8 mouse cellular contexts compared by ENCODE assay signal in genomic region chr2:105428029-105428428, GRCm38 (mm10). TPM values are rescaled to one million over a fixed set of nuclear protein-coding genes. Genes with fewer than 3 reads are reported as not detected.
A peak's percentile ranks its signal among the peaks of the same experiment; 100 is the strongest.
DNase-seq lines count a peak whose midpoint lies in the region; ATAC-seq and TF ChIP-seq lines count a peak whose summit lies in the region.

No protein-coding gene starts in this region.

- no peak overlapping the region for H3K4me2 ChIP-seq in forebrain, embryonic 12.5 days
- H3K4me2 ChIP-seq in liver, embryonic 14.5 days (ENCODE audit: low read depth), result peak overlapping the region; percentile 56
- H3K4me2 ChIP-seq in neural tube, embryonic 14.5 days (ENCODE audit: low read depth, low read length), result no peak overlapping the region

- H3K9me3 ChIP-seq in ES-Bruce4 (replicated peaks; ENCODE audit: control insufficient read depth, insufficient read depth, low read length, poor library complexity, severe bottlenecking), result no peaks in the 10 kb centered on the region
- no peaks in the 10 kb centered on the region for H3K9me3 ChIP-seq in forebrain, embryonic 12.5 days
- no peaks in the 10 kb centered on the region for H3K9me3 ChIP-seq in liver, embryonic 14.5 days (ENCODE audit: control insufficient read depth, low read length)
- no peaks in the 10 kb centered on the region for H3K9me3 ChIP-seq in neural tube, embryonic 14.5 days (ENCODE audit: control insufficient read depth, low read length)

- H3K4me3 ChIP-seq in ES-Bruce4 (ENCODE audit: low read depth, low read length), result no peak overlapping the region
- no peak overlapping the region for H3K4me3 ChIP-seq in forebrain, embryonic 12.5 days (replicated peaks)
- peak overlapping the region in 1 of 2 experiments; percentile 15; a peak in 2 of 4 replicates for H3K4me3 ChIP-seq in liver, embryonic 14.5 days (ENCODE audit: insufficient read depth in 1 of 2, low read depth in 2 of 2, low read length in 2 of 2)
- H3K4me3 ChIP-seq in neural tube, embryonic 14.5 days (ENCODE audit: low read depth, low read length), result no peak overlapping the region

- intact Hi-C loops in heart, postnatal 10 days (cut with DNase I), result loop anchor here (1.0 to 2.0 kb wide), 3 partner anchors 61 to 171 kb away; no protein-coding TSS in a partner anchor

- H3K27ac ChIP-seq in ES-Bruce4 (ENCODE audit: insufficient read depth, low read length), result no peak overlapping the region
- no peak overlapping the region for H3K27ac ChIP-seq in forebrain, embryonic 12.5 days
- no peak overlapping the region for H3K27ac ChIP-seq in liver, embryonic 14.5 days
- H3K27ac ChIP-seq in neural tube, embryonic 14.5 days (ENCODE audit: low read depth, low read length), result no peak overlapping the region

- peak; percentile 61; the same call in 1 of the 2 replicates for ATAC-seq in forebrain, embryonic 12.5 days (ENCODE audit: low FRiP score)
- peak; percentile 66; the same call in 1 of the 2 replicates for ATAC-seq in liver, embryonic 14.5 days (ENCODE audit: insufficient read depth)
- ATAC-seq in neural tube, embryonic 14.5 days (ENCODE audit: low read depth), result peak; percentile 67; the same call in 1 of the 2 replicates

- H3K4me1 ChIP-seq in ES-Bruce4 (ENCODE audit: control insufficient read depth, insufficient read depth, low read length), result no peaks in the 10 kb centered on the region
- peaks cover 7% of the 10 kb centered on the region for H3K4me1 ChIP-seq in forebrain, embryonic 12.5 days
- peaks cover 4 to 14% of the 10 kb centered on the region in 2 experiments; a peak in 3 of 4 replicates for H3K4me1 ChIP-seq in liver, embryonic 14.5 days (replicated peaks; ENCODE audit: control insufficient read depth in 2 of 2, insufficient read depth in 2 of 2, low read length in 1 of 2)
- H3K4me1 ChIP-seq in neural tube, embryonic 14.5 days (ENCODE audit: control insufficient read depth, insufficient read depth, low read length), result no peaks in the 10 kb centered on the region

- H3K27me3 ChIP-seq in ES-Bruce4 (ENCODE audit: control insufficient read depth, insufficient read depth, low read length, poor library complexity, severe bottlenecking), result no peaks in the 10 kb centered on the region
- H3K27me3 ChIP-seq in forebrain, embryonic 12.5 days, result peaks cover 13% of the 10 kb centered on the region
- H3K27me3 ChIP-seq in liver, embryonic 14.5 days (ENCODE audit: control insufficient read depth, insufficient read depth, low read length), result no peaks in the 10 kb centered on the region; the same call in none of the 2 replicates
- no peaks in the 10 kb centered on the region for H3K27me3 ChIP-seq in neural tube, embryonic 14.5 days (ENCODE audit: control insufficient read depth, insufficient read depth, low read length)

- peak; percentile 58 for DNase-seq in c-Kit-positive CD71-negative TER-119-negative erythroid progenitor cells, embryonic 14.5 days (ENCODE audit: low read depth)
- DNase-seq in heart, postnatal 10 days, result peak; percentile 71 to 85
- DNase-seq in kidney, postnatal 14 days, result peak; percentile 75
- peak; percentile 28 to 54 (median 47) for DNase-seq in liver, embryonic 14.5 days (ENCODE audit: low read depth in 3 of 3, low spot score in 3 of 3)
- peak; percentile 5 to 58 for DNase-seq in thymus, postnatal 10 days (ENCODE audit: low spot score in 2 of 2)

- H3K9ac ChIP-seq in ES-Bruce4 (ENCODE audit: low read depth, poor library complexity, severe bottlenecking), result no peak overlapping the region
- H3K9ac ChIP-seq in forebrain, embryonic 12.5 days, result no peak overlapping the region
- H3K9ac ChIP-seq in liver, embryonic 14.5 days (replicated peaks), result no peak overlapping the region
- H3K9ac ChIP-seq in neural tube, embryonic 14.5 days (replicated peaks; ENCODE audit: low read depth, low read length), result no peak overlapping the region

- no peak for TF ChIP-seq EP300 in ES-Bruce4 (IDR thresholded peaks at IDR 0.05; ENCODE audit: insufficient read depth, low read depth, low read length)
- TF ChIP-seq EP300 in liver, embryonic 14.5 days (IDR thresholded peaks at IDR 0.05; ENCODE audit: low read depth), result no peak

- WGBS in forebrain, embryonic 12.5 days, result 5% methylated on average over 12 of the region's 12 CpGs
- 3% methylated on average over 12 of the region's 12 CpGs for WGBS in liver, embryonic 14.5 days (ENCODE audit: insufficient replicate concordance)
- whole genome bisulfite sequencing in neural tube, embryonic 14.5 days, result 4% methylated on average over 12 of the region's 12 CpGs

- H3K36me3 ChIP-seq in ES-Bruce4 (ENCODE audit: control insufficient read depth, insufficient read depth, low read length, poor library complexity, severe bottlenecking), result no peaks in the 10 kb centered on the region
- no peaks in the 10 kb centered on the region for H3K36me3 ChIP-seq in forebrain, embryonic 12.5 days (replicated peaks)
- no peaks in the 10 kb centered on the region for H3K36me3 ChIP-seq in liver, embryonic 14.5 days (replicated peaks; ENCODE audit: control insufficient read depth, insufficient read depth, low read depth)
- H3K36me3 ChIP-seq in neural tube, embryonic 14.5 days (ENCODE audit: control insufficient read depth, insufficient read depth, low read length), result no peaks in the 10 kb centered on the region

- no peak for TF ChIP-seq POLR2A in ES-Bruce4 (IDR thresholded peaks at IDR 0.05; ENCODE audit: insufficient read depth, low read length)

- TF ChIP-seq CTCF in ES-Bruce4 (IDR thresholded peaks at IDR 0.05; ENCODE audit: low read depth, low read length), result peak; percentile 69
- peak; percentile 94 for TF ChIP-seq CTCF in liver, embryonic 14.5 days (IDR thresholded peaks at IDR 0.05; ENCODE audit: low read depth)

RNA-seq across cellular contexts. Expression of gene Rcn1, which starts 28.9 kb away (rescaled TPM):
- polyA plus RNA-seq in ES-Bruce4 (2011; ENCODE audit: insufficient read depth, insufficient read length, low read depth, missing spikeins), result 73.8 and 75.3 TPM in 2 replicates
- polyA plus RNA-seq in forebrain, embryonic 12.5 days (2016; fragmentation: Nextera tagmentation; extraction: Ambion mirVana), result 102 and 114 TPM in 2 replicates
- 10 to 100 TPM; 40.5 to 50.9 TPM for total RNA-seq in heart, postnatal 10 days (2021)
- polyA plus RNA-seq in liver, embryonic 14.5 days (2012; rRNA removed), result 5.6 and 9.3 TPM in 2 replicates
- 14.4 and 17.2 TPM in 2 replicates for polyA plus RNA-seq in liver, embryonic 14.5 days (2014; fragmentation: Nextera tagmentation; extraction: Ambion mirVana)
- polyA plus RNA-seq in neural tube, embryonic 14.5 days (2014; fragmentation: Nextera tagmentation; extraction: Ambion mirVana), result 18.9 and 69.8 TPM in 2 replicates
